Mouse (Mus musculus): Measurements from ENCODE around the gene Extl1.

Extl1 gene

GRCm38 (mm10) chr4:134392595-134392994 is 8.9 kb upstream of the Extl1 start:
- in situ Hi-C loops (cut with MseI, MboI): loop anchor here in 1 of 2 experiments (5.0 kb wide), 1 partner anchor 80 kb away; no protein-coding TSS in a partner anchor

- in situ Hi-C loops (cut with MseI, MboI): loop anchor here in 1 of 2 experiments (5.0 kb wide), 1 partner anchor 79 kb away; no protein-coding TSS in a partner anchor
Measured at GRCm38 (mm10) chr4:134391636-134392035, 8.0 kb upstream of the Extl1 start.

- in situ Hi-C loops (cut with MseI, MboI): no loop called here
Measured at GRCm38 (mm10) chr4:134388397-134388796, 4.7 kb upstream of the Extl1 start.

GRCm38 (mm10) chr4:134387268-134387667 is 3.6 kb upstream of the Extl1 start:
- in situ Hi-C loops (cut with MseI, MboI): no loop called here

- in situ Hi-C loops (cut with MseI, MboI): no loop called here
Measured at GRCm38 (mm10) chr4:134379510-134379909, 4.1 kb downstream of the Extl1 start.

- in situ Hi-C loops (cut with MseI, MboI): no loop called here
Measured at GRCm38 (mm10) chr4:134378089-134378615, 5.5 kb downstream of the Extl1 start.

GRCm38 (mm10) chr4:134374306-134374705 is 9.3 kb downstream of the Extl1 start:
- in situ Hi-C loops (cut with MseI, MboI): no loop called here

- in situ Hi-C loops (cut with MseI, MboI): no loop called here
Measured at GRCm38 (mm10) chr4:134373295-134373694, 10.4 kb downstream of the Extl1 start.

GRCm38 (mm10) chr4:134372294-134372747 is 11.3 kb downstream of the Extl1 start:
- in situ Hi-C loops (cut with MseI, MboI): no loop called here

- in situ Hi-C loops (cut with MseI, MboI): no loop called here
Measured at GRCm38 (mm10) chr4:134371316-134371855, 12.3 kb downstream of the Extl1 start.

- in situ Hi-C loops (cut with MseI, MboI): no loop called here
Measured at GRCm38 (mm10) chr4:134370649-134371221, 12.9 kb downstream of the Extl1 start.

GRCm38 (mm10) chr4:134365280-134365679 is 18.4 kb downstream of the Extl1 start:
- in situ Hi-C loops (cut with MseI, MboI): no loop called here

GRCm38 (mm10) chr4:134362586-134362985 is 21.1 kb downstream of the Extl1 start:
- in situ Hi-C loops (cut with MseI, MboI): no loop called here

- in situ Hi-C loops (cut with MseI, MboI): no loop called here
Measured at GRCm38 (mm10) chr4:134362124-134362523, 21.5 kb downstream of the Extl1 start.

GRCm38 (mm10) chr4:134361215-134361614 is 22.4 kb downstream of the Extl1 start:
- in situ Hi-C loops (cut with MseI, MboI): no loop called here

GRCm38 (mm10) chr4:134359649-134360048 is 24.0 kb downstream of the Extl1 start:
- in situ Hi-C loops (cut with MseI, MboI): no loop called here

- in situ Hi-C loops (cut with MseI, MboI): no loop called here
Measured at GRCm38 (mm10) chr4:134357461-134357771, 26.2 kb downstream of the Extl1 start.

GRCm38 (mm10) chr4:134356591-134357460 is 26.8 kb downstream of the Extl1 start:
- in situ Hi-C loops (cut with MseI, MboI): no loop called here

GRCm38 (mm10) chr4:134355841-134356452 is 27.7 kb downstream of the Extl1 start:
- in situ Hi-C loops (cut with MseI, MboI): no loop called here

GRCm38 (mm10) chr4:134353527-134354409 is 29.9 kb downstream of the Extl1 start:
- in situ Hi-C loops (cut with MseI, MboI): no loop called here

GRCm38 (mm10) chr4:134352929-134353328 is 30.7 kb downstream of the Extl1 start:
- in situ Hi-C loops (cut with MseI, MboI): no loop called here
